In genomic region chr2:173622173-173622601, GRCm38 (mm10) we compare ENCODE assay signal across 12 mouse cellular contexts. TPM values are rescaled to one million over a fixed set of nuclear protein-coding genes. Genes with fewer than 3 reads are reported as not detected.
A peak's percentile ranks its signal among the peaks of the same experiment; 100 is the strongest.
DNase-seq lines count a peak whose midpoint lies in the region; ATAC-seq lines count a peak whose summit lies in the region.
"Had no signal": no experiment of that assay in that cellular context is flagged by ENCODE, and none has a peak within 500 bp of the region (broad histone marks: within the 10 kb centered on the region; RNA-seq: fewer than 3 reads in every experiment).

No protein-coding gene starts in this region.

- WGBS in midbrain, embryonic 11.5 days: 70% methylated on average over 7 of the region's 7 CpGs
- 55% methylated on average over 7 of the region's 7 CpGs for WGBS in midbrain, embryonic 16.5 days
- WGBS in intestine, embryonic 15.5 days: 60% methylated on average over 7 of the region's 7 CpGs

- ATAC-seq in midbrain, embryonic 11.5 days (ENCODE audit: low FRiP score): peak; percentile 59; the same call in 1 of the 2 replicates
- ATAC-seq in midbrain, embryonic 16.5 days: no peak
- ATAC-seq in erythroblast, adult 5-6 weeks (replicated peaks; ENCODE audit: low FRiP score, poor library complexity, severe bottlenecking): no peak
- no peak for ATAC-seq in intestine, embryonic 15.5 days

- no peak overlapping the region for H3K27ac ChIP-seq in midbrain, embryonic 11.5 days (ENCODE audit: low read depth, low read length)
- no peak overlapping the region for H3K27ac ChIP-seq in midbrain, embryonic 16.5 days (ENCODE audit: low read length)
- H3K27ac ChIP-seq in intestine, embryonic 15.5 days: no peak overlapping the region
- H3K27ac ChIP-seq: hindbrain, embryonic 15.5 days; lung, embryonic 15.5 days had no signal

- peak; percentile 12 for DNase-seq in adrenal gland, adult 2 months
- no peak for DNase-seq in adrenal gland, adult 18-20 months (ENCODE audit: low spot score in 2 of 2)
- DNase-seq in midbrain, embryonic 11.5 days (ENCODE audit: low spot score, missing footprints): no peak
- DNase-seq in heart, adult 9 months (ENCODE audit: low spot score in 2 of 2): peak; percentile 59 to 62
- peak; percentile 17 for DNase-seq in lung, postnatal 36 days

- H3K9ac ChIP-seq in midbrain, embryonic 11.5 days (ENCODE audit: low read length): no peak overlapping the region
- H3K9ac ChIP-seq in midbrain, embryonic 16.5 days (ENCODE audit: low read depth, low read length): no peak overlapping the region
- H3K9ac ChIP-seq in intestine, embryonic 15.5 days: no peak overlapping the region
- H3K9ac ChIP-seq: hindbrain, embryonic 15.5 days; lung, embryonic 15.5 days had no signal

- no peak overlapping the region for H3K4me3 ChIP-seq in midbrain, embryonic 11.5 days (ENCODE audit: low read depth, low read length)
- no peak overlapping the region for H3K4me3 ChIP-seq in midbrain, embryonic 16.5 days (ENCODE audit: low read depth, low read length)
- H3K4me3 ChIP-seq in intestine, embryonic 15.5 days (replicated peaks): no peak overlapping the region
- H3K4me3 ChIP-seq: hindbrain, embryonic 15.5 days; lung, embryonic 15.5 days had no signal

- H3K4me2 ChIP-seq in midbrain, embryonic 11.5 days: no peak overlapping the region
- no peak overlapping the region for H3K4me2 ChIP-seq in midbrain, embryonic 16.5 days (ENCODE audit: low read length)
- no peak overlapping the region for H3K4me2 ChIP-seq in intestine, embryonic 15.5 days (replicated peaks)
- H3K4me2 ChIP-seq: hindbrain, embryonic 15.5 days; lung, embryonic 15.5 days had no signal

- H3K4me1 ChIP-seq in midbrain, embryonic 11.5 days (ENCODE audit: control insufficient read depth, insufficient read depth, low read length): no peaks in the 10 kb centered on the region
- peaks cover 5% of the 10 kb centered on the region; the same call in 1 of the 2 replicates for H3K4me1 ChIP-seq in midbrain, embryonic 16.5 days (ENCODE audit: control insufficient read depth, insufficient read depth, low read length)
- 0 out of 2 replicates have a peak, but pooled peaks cover 3% of the 10 kb centered on the region for H3K4me1 ChIP-seq in intestine, embryonic 15.5 days (replicated peaks)

- no peaks in the 10 kb centered on the region for H3K36me3 ChIP-seq in midbrain, embryonic 11.5 days (ENCODE audit: control insufficient read depth, insufficient read depth, low read length)
- H3K36me3 ChIP-seq in midbrain, embryonic 16.5 days (ENCODE audit: control insufficient read depth, insufficient read depth, low read length): no peaks in the 10 kb centered on the region
- H3K36me3 ChIP-seq in intestine, embryonic 15.5 days: no peaks in the 10 kb centered on the region
- H3K36me3 ChIP-seq: hindbrain, embryonic 15.5 days; lung, embryonic 15.5 days had no signal

- no peaks in the 10 kb centered on the region for H3K27me3 ChIP-seq in midbrain, embryonic 11.5 days (ENCODE audit: control insufficient read depth, insufficient read depth, low read length)
- H3K27me3 ChIP-seq in midbrain, embryonic 16.5 days (ENCODE audit: control insufficient read depth, insufficient read depth, low read depth, low read length): no peaks in the 10 kb centered on the region
- no peaks in the 10 kb centered on the region for H3K27me3 ChIP-seq in intestine, embryonic 15.5 days (replicated peaks)
- H3K27me3 ChIP-seq: hindbrain, embryonic 15.5 days; lung, embryonic 15.5 days had no signal

- H3K9me3 ChIP-seq in midbrain, embryonic 11.5 days (ENCODE audit: control insufficient read depth, low read length): no peaks in the 10 kb centered on the region
- no peaks in the 10 kb centered on the region for H3K9me3 ChIP-seq in midbrain, embryonic 16.5 days (replicated peaks; ENCODE audit: control insufficient read depth, low read length, poor library complexity, severe bottlenecking)
- no peaks in the 10 kb centered on the region for H3K9me3 ChIP-seq in intestine, embryonic 15.5 days
- H3K9me3 ChIP-seq: hindbrain, embryonic 15.5 days; lung, embryonic 15.5 days had no signal

RNA-seq across cellular contexts. Expression of gene Rab22a, which starts 37.4 kb away (rescaled TPM):
- total RNA-seq in adrenal gland, adult 2 months (2021): 10 to 100 TPM; 30.0 to 35.0 TPM
- 62.4 and 64.8 TPM in 2 replicates for polyA plus RNA-seq in adrenal gland, adult 2 months (2012; rRNA removed)
- total RNA-seq in adrenal gland, adult 18-20 months (2021): 10 to 100 TPM; 28.0 to 38.0 TPM
- polyA plus RNA-seq in midbrain, embryonic 11.5 days (2014; fragmentation: Nextera tagmentation; extraction: Ambion mirVana): 37.3 and 38.2 TPM in 2 replicates
- polyA plus RNA-seq in midbrain, embryonic 16.5 days (2015; fragmentation: Nextera tagmentation; extraction: Ambion mirVana): 33.5 and 34.2 TPM in 2 replicates
- total RNA-seq in erythroblast, adult 5-6 weeks (2015; ENCODE audit: low replicate concordance): 3.3 and 4.6 TPM in 2 replicates
- total RNA-seq in erythroblast, adult 5-6 weeks (2017; ENCODE audit: low replicate concordance): 3.1 and 4.0 TPM in 2 replicates
- polyA plus RNA-seq in intestine, embryonic 15.5 days (2015; fragmentation: Nextera tagmentation; extraction: Ambion mirVana): 31.8 and 33.6 TPM in 2 replicates

RNA-seq across cellular contexts. Expression of gene Ankrd60, which starts 44.0 kb away (rescaled TPM):
- not detected for total RNA-seq in adrenal gland, adult 2 months (2021)
- polyA plus RNA-seq in adrenal gland, adult 2 months (2012; rRNA removed): not detected in 2 replicates
- not detected for total RNA-seq in adrenal gland, adult 18-20 months (2021)
- polyA plus RNA-seq in midbrain, embryonic 11.5 days (2014; fragmentation: Nextera tagmentation; extraction: Ambion mirVana): not detected in 2 replicates
- not detected in 2 replicates for polyA plus RNA-seq in midbrain, embryonic 16.5 days (2015; fragmentation: Nextera tagmentation; extraction: Ambion mirVana)
- not detected in 2 replicates for total RNA-seq in erythroblast, adult 5-6 weeks (2015; ENCODE audit: low replicate concordance)
- not detected in 2 replicates for total RNA-seq in erythroblast, adult 5-6 weeks (2017; ENCODE audit: low replicate concordance)
- polyA plus RNA-seq in intestine, embryonic 15.5 days (2015; fragmentation: Nextera tagmentation; extraction: Ambion mirVana): not detected in 2 replicates
- total RNA-seq: layer of hippocampus, adult 8-10 months; MEL had no signal
- polyA plus RNA-seq: hindbrain, embryonic 15.5 days; lung, embryonic 15.5 days had no signal

Comparison
In these comparisons a context has a peak if more than half of its experiments do, and no peak if none do; other contexts are left out.
1. DNase-seq: peak in adrenal gland, adult 2 months (single experiment), heart, adult 9 months (2 of 2) and lung, postnatal 36 days (single experiment); none in adrenal gland, adult 18-20 months (0 of 2) and midbrain, embryonic 11.5 days (single experiment).